Mouse (Mus musculus) left cerebral cortex, postnatal 10 days (tissue): Measurements from ENCODE around the gene Kat2b. TPM values are rescaled to one million over a fixed set of nuclear protein-coding genes. Genes with fewer than 3 reads are reported as not detected.
"Not testable (repeated sequence)": the region's sequence is repeated elsewhere in the genome, so short reads cannot be mapped to it uniquely, and the experiment has no call there.

Experiments used
- DNase-seq, 2 experiments: peaks; one replicate each; pipeline ENCODE4 v3.0.0; 2021 to 2022; ENCODE audit warnings: low spot score in 2 of 2, mixed read lengths in 1 of 2; ENCODE audit errors: extremely low spot score in 1 of 2
- intact Hi-C: fragments of 180-260 bp; cut with DNase I; formaldehyde crosslinking; loops from one replicate; pipeline ENCODE4 v1.15.1; 2025
- total RNA-seq, 2 experiments: library from RNA; stranded (reverse); gene quantifications; 2 replicates each; pipeline ENCODE4 v1.2.3; 2021

The Kat2b gene
- total RNA-seq, 2 experiments from 2014 or later, result 10.5 to 20.3 TPM

GRCm38 (mm10) chr17:53591910-53592309, 25.2 kb downstream of the Kat2b start:
- intact Hi-C loops, result no loop called here
- DNase-seq, result no peak

- intact Hi-C loops, result no loop called here
- DNase-seq, result no peak
Measured at GRCm38 (mm10) chr17:53594590-53594989, 27.9 kb downstream of the Kat2b start.

GRCm38 (mm10) chr17:53595527-53595926, 28.9 kb downstream of the Kat2b start:
- DNase-seq, result no peak
- intact Hi-C loops, result no loop called here

- peak; percentile 54 to 57 for DNase-seq
- intact Hi-C loops, result no loop called here
Measured at GRCm38 (mm10) chr17:53596314-53596882, 29.7 kb downstream of the Kat2b start.

GRCm38 (mm10) chr17:53596941-53597790, 30.5 kb downstream of the Kat2b start:
- DNase-seq, result no peak
- intact Hi-C loops, result no loop called here

- DNase-seq, result no peak
- intact Hi-C loops, result no loop called here
Measured at GRCm38 (mm10) chr17:53598571-53598970, 31.9 kb downstream of the Kat2b start.

GRCm38 (mm10) chr17:53603236-53603635, 36.6 kb downstream of the Kat2b start:
- DNase-seq, intact Hi-C loops: not testable (repeated sequence)

- intact Hi-C loops, DNase-seq: not testable (repeated sequence)
Measured at GRCm38 (mm10) chr17:53606082-53606481, 39.4 kb downstream of the Kat2b start.

- DNase-seq, intact Hi-C loops: not testable (repeated sequence)
Measured at GRCm38 (mm10) chr17:53608924-53609323, 42.3 kb downstream of the Kat2b start.

GRCm38 (mm10) chr17:53617295-53617957, 50.8 kb downstream of the Kat2b start:
- intact Hi-C loops, result no loop called here
- DNase-seq, result no peak

GRCm38 (mm10) chr17:53618369-53618768, 51.7 kb downstream of the Kat2b start:
- intact Hi-C loops, result no loop called here
- no peak for DNase-seq

- intact Hi-C loops, result no loop called here
- DNase-seq, result no peak
Measured at GRCm38 (mm10) chr17:53619391-53619790, 52.7 kb downstream of the Kat2b start.

GRCm38 (mm10) chr17:53620611-53621010, 54.0 kb downstream of the Kat2b start:
- no peak for DNase-seq
- intact Hi-C loops, result no loop called here

- intact Hi-C loops, result no loop called here
- DNase-seq, result no peak
Measured at GRCm38 (mm10) chr17:53622125-53622524, 55.5 kb downstream of the Kat2b start.

- intact Hi-C loops, result no loop called here
- DNase-seq, result no peak
Measured at GRCm38 (mm10) chr17:53623762-53624161, 57.1 kb downstream of the Kat2b start.

- no peak for DNase-seq
- intact Hi-C loops, result no loop called here
Measured at GRCm38 (mm10) chr17:53626160-53626559, 59.5 kb downstream of the Kat2b start.

- intact Hi-C loops, result no loop called here
- no peak for DNase-seq
Measured at GRCm38 (mm10) chr17:53627497-53627896, 60.8 kb downstream of the Kat2b start.

GRCm38 (mm10) chr17:53628131-53628530, 61.5 kb downstream of the Kat2b start:
- DNase-seq, result no peak
- intact Hi-C loops, result no loop called here

GRCm38 (mm10) chr17:53631344-53631743, 64.7 kb downstream of the Kat2b start:
- intact Hi-C loops, result no loop called here
- DNase-seq, result no peak

GRCm38 (mm10) chr17:53643360-53643759, 76.7 kb downstream of the Kat2b start:
- DNase-seq, result no peak
- intact Hi-C loops, result no loop called here
